Mouse (Mus musculus): ENCODE results near the gene Fto.

DNA sequence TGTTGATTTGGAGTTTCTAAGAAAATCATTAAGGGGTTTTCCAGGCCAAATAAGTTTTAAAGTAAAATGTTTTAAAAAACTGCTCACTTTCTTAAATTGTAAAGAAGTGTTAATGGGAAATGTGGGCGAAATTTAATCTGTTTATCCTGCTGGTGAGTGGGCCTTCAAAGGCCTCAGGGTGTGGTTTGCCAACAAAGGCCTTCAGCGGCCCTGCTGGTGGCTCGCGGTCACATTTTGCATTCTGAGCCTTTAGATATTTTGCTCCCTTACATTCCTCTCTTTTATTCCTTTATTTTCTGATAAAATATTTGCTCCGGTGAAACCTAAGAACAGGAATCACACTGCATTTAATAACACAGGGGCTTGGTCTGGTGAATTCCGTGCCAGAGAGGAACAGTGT lies 64.0 kb downstream of the Fto start:
- no peak for TF ChIP-seq CTCF (IDR thresholded peaks at IDR 0.05; ENCODE audit: extremely low read depth, insufficient read depth, insufficient read length, insufficient replicate concordance)
- TF ChIP-seq POLR2A (IDR thresholded peaks at IDR 0.05; ENCODE audit: low read depth, low read length): no peak
